Mouse (Mus musculus) effector memory CD4-positive, alpha-beta T cell, adult 7 months (primary cell): ENCODE data around the gene Itgbl1. TPM values are rescaled to one million over a fixed set of nuclear protein-coding genes. Genes with fewer than 3 reads are reported as not detected.

Source experiments
- polyA plus RNA-seq: library from polyadenylated mRNA; unstranded; fragments of 100-300 nt; shearing (Covaris generic); gene quantifications from one replicate; pipeline ENCODE4 v1.2.1, GENCODE M21; 2017

Itgbl1 gene
- polyA plus RNA-seq = not detected

GRCm38 (mm10) chr14:123659921-123660385 is at the start of gene Itgbl1:
Itgbl1 (plus strand) TSS chr14:123659971.

GRCm38 (mm10) chr14:123626501-123627179 is 33.1 kb upstream of the Itgbl1 start, which contains the start of gene Nalcn:
Nalcn (minus strand) TSS chr14:123627144.

Other genes with a start within 250 kb of the Itgbl1 start
- 0.89 TPM for gene Nalcn, start 32.8 kb upstream of the Itgbl1 start, polyA plus RNA-seq